Mouse (Mus musculus) left cerebral cortex, adult 11 months (tissue): Measurements from ENCODE around the gene Calhm5.

Source experiments
- DNase-seq: peaks from one replicate; pipeline ENCODE4 v3.0.0; 2022; ENCODE audit warnings: low spot score

Gene Calhm5

GRCm38 (mm10) chr10:34096418-34096883, at the start of gene Calhm5:
TSS of gene Calhm5 (minus strand) at chr10:34096519.
- DNase-seq, result peak; percentile 23

GRCm38 (mm10) chr10:34141693-34142092, 45.4 kb upstream of the Calhm5 start:
- DNase-seq, result no peak

- no peak for DNase-seq
Measured at GRCm38 (mm10) chr10:34139768-34140167, 43.4 kb upstream of the Calhm5 start.

GRCm38 (mm10) chr10:34138027-34138426, 41.7 kb upstream of the Calhm5 start:
- no peak for DNase-seq

GRCm38 (mm10) chr10:34136432-34136831, 40.1 kb upstream of the Calhm5 start:
- no peak for DNase-seq

GRCm38 (mm10) chr10:34131356-34131755, 35.0 kb upstream of the Calhm5 start:
- no peak for DNase-seq

GRCm38 (mm10) chr10:34128391-34128790, 32.1 kb upstream of the Calhm5 start:
- no peak for DNase-seq

GRCm38 (mm10) chr10:34127392-34128378, 31.4 kb upstream of the Calhm5 start, which contains the start of gene Calhm6:
TSS of gene Calhm6 (minus strand) at chr10:34127984.
- peak; percentile 13 for DNase-seq

GRCm38 (mm10) chr10:34118421-34118820, 22.1 kb upstream of the Calhm5 start:
- DNase-seq, result no peak

- no peak for DNase-seq
Measured at GRCm38 (mm10) chr10:34117770-34118169, 21.5 kb upstream of the Calhm5 start.

GRCm38 (mm10) chr10:34117131-34117530, 20.8 kb upstream of the Calhm5 start:
- DNase-seq, result no peak

- DNase-seq, result no peak
Measured at GRCm38 (mm10) chr10:34111964-34112738, 15.8 kb upstream of the Calhm5 start.

- no peak for DNase-seq
Measured at GRCm38 (mm10) chr10:34110863-34111465, 14.6 kb upstream of the Calhm5 start.

GRCm38 (mm10) chr10:34095964-34096363, 355 bp downstream of the Calhm5 start:
- DNase-seq, result no peak

GRCm38 (mm10) chr10:34095147-34095546, 1.2 kb downstream of the Calhm5 start:
- DNase-seq, result no peak

GRCm38 (mm10) chr10:34091888-34092287, 4.4 kb downstream of the Calhm5 start:
- DNase-seq, result peak; percentile 34

- DNase-seq, result no peak
Measured at GRCm38 (mm10) chr10:34090481-34090880, 5.8 kb downstream of the Calhm5 start.

GRCm38 (mm10) chr10:34089517-34089916, 6.8 kb downstream of the Calhm5 start:
- DNase-seq, result no peak

- DNase-seq, result no peak
Measured at GRCm38 (mm10) chr10:34088515-34088914, 7.8 kb downstream of the Calhm5 start.

GRCm38 (mm10) chr10:34086514-34086913, 9.8 kb downstream of the Calhm5 start:
- DNase-seq, result no peak

GRCm38 (mm10) chr10:34074522-34075200, 21.7 kb downstream of the Calhm5 start:
- no peak for DNase-seq

GRCm38 (mm10) chr10:34071650-34072049, 24.7 kb downstream of the Calhm5 start:
- DNase-seq, result no peak
